Mouse (Mus musculus): ENCODE measurements around the gene Lamb3. TPM values are rescaled to one million over a fixed set of nuclear protein-coding genes. Genes with fewer than 3 reads are reported as not detected.

Lamb3 gene
- total and polyA plus RNA-seq, 3 experiments = 0.03 to 0.30 (median 0.22) TPM

DNA sequence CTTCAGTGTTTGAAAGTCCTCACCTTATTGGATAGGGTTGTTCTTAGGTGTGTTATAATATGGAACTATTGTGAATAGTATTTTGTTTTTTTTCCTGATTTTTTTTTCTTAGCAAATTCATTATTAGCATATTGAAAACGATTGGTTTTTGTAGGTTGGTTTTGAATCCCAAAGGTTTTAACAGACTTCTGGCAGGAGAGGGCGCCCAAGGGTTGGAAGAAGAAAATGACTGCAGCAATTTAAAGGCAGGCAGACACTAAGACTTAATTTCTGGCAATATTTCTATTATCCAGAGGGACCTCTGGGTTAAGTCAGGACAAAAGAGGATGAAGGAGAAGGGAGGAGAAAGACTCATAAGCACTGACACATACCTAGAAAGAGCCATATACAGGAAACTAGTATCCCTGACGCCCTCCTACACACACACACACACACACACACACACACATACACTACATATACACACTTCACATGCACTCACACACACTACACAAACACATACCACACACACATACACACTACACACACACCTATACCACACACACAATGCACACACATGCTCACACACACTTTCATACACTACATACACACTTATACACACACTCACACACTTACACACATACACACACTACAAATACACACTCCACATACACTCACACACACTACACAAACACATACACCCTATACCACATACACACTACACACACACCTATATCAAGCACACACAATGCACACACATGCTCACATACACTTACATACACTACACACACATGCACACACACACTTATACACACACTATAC is 48.2 kb downstream of the Lamb3 start:
- no peak overlapping the region; the same call in 1 of the 2 replicates for H3K4me3 ChIP-seq (ENCODE audit: low read depth, low read length)
- DNase-seq (ENCODE audit: low spot score) (no peak), ATAC-seq (ENCODE audit: extremely low read depth, insufficient number of reproducible peaks, low FRiP score, poor library complexity, severe bottlenecking) (no peak)
- H3K27me3 ChIP-seq (ENCODE audit: insufficient read depth, low read length) = no peaks in the 10 kb centered on the region
- no peaks in the 10 kb centered on the region for H3K9me3 ChIP-seq (replicated peaks)
- TF ChIP-seq GATA2 (IDR thresholded peaks at IDR 0.05; ENCODE audit: borderline replicate concordance, low read depth, low read length) (no peak), TAL1 (conservative IDR thresholded peaks at IDR 0.05; ENCODE audit: low read depth, low read length) (no peak), POLR2AphosphoS5 (IDR thresholded peaks at IDR 0.05; ENCODE audit: insufficient replicate concordance, low read depth, low read length) (no peak), CTCF (IDR thresholded peaks at IDR 0.05; ENCODE audit: low read depth, low read length) (no peak), GATA1 (IDR thresholded peaks at IDR 0.05; ENCODE audit: borderline replicate concordance, low read length) (no peak)
- no peaks in the 10 kb centered on the region for H3K4me1 ChIP-seq (ENCODE audit: insufficient read depth, low read depth, low read length)
- no peaks in the 10 kb centered on the region for H3K36me3 ChIP-seq (replicated peaks)

DNA sequence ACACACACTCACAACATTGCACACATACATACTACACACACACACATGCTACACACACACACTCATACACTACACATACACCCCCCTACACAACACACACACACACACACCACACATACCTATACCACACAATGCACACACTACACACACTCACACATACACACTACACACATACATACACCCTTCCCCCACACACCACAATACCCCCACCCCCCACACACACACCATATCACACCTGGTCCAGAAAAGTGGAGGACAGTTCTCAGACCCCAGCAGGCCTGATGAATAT is 48.7 kb downstream of the Lamb3 start:
- Histone ChIP-seq H3K36me3 (replicated peaks) (no peaks in the 10 kb centered on the region), H3K4me1 (ENCODE audit: insufficient read depth, low read depth, low read length) (no peaks in the 10 kb centered on the region), H3K27me3 (ENCODE audit: insufficient read depth, low read length) (no peaks in the 10 kb centered on the region), H3K4me3 (ENCODE audit: low read depth, low read length) (no peak overlapping the region; the same call in 1 of the 2 replicates), H3K9me3 (replicated peaks) (no peaks in the 10 kb centered on the region)
- TF ChIP-seq CTCF (IDR thresholded peaks at IDR 0.05; ENCODE audit: low read depth, low read length) = no peak
- no peak for TF ChIP-seq GATA1 (IDR thresholded peaks at IDR 0.05; ENCODE audit: borderline replicate concordance, low read length)
- no peak for TF ChIP-seq TAL1 (conservative IDR thresholded peaks at IDR 0.05; ENCODE audit: low read depth, low read length)
- no peak for TF ChIP-seq POLR2AphosphoS5 (IDR thresholded peaks at IDR 0.05; ENCODE audit: insufficient replicate concordance, low read depth, low read length)
- no peak for TF ChIP-seq GATA2 (IDR thresholded peaks at IDR 0.05; ENCODE audit: borderline replicate concordance, low read depth, low read length)
- DNase-seq (ENCODE audit: low spot score) (no peak), ATAC-seq (ENCODE audit: extremely low read depth, insufficient number of reproducible peaks, low FRiP score, poor library complexity, severe bottlenecking) (no peak)

DNA sequence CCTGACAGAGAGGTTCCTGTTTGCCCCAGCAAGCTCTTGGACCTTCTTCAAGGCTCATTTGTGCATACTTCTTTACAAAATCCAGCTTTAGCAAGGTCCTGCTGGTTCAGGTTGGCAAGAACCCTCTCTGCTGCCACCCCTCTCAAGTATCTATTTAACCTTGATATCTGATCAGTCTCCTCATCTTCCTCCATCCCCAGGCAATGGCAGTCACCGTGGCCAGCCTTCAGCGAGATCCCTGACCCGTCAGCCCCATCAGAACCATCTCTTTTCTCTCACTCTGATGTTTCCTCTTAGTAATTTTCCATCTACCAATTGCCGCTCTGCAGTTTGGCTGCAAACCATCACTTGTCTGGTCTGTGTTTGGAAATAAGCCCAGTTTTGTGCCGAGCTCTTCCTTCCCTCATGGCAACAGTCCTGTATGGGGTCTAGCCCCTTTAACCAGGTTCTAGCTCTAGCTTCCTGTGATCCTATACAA is 49.2 kb downstream of the Lamb3 start:
- Histone ChIP-seq H3K36me3 (replicated peaks) (no peaks in the 10 kb centered on the region), H3K4me3 (ENCODE audit: low read depth, low read length) (no peak overlapping the region), H3K27me3 (ENCODE audit: insufficient read depth, low read length) (no peaks in the 10 kb centered on the region), H3K4me1 (ENCODE audit: insufficient read depth, low read depth, low read length) (no peaks in the 10 kb centered on the region), H3K9me3 (replicated peaks) (no peaks in the 10 kb centered on the region)
- no peak for TF ChIP-seq GATA1 (IDR thresholded peaks at IDR 0.05; ENCODE audit: borderline replicate concordance, low read length)
- TF ChIP-seq POLR2AphosphoS5 (IDR thresholded peaks at IDR 0.05; ENCODE audit: insufficient replicate concordance, low read depth, low read length) = no peak
- no peak for TF ChIP-seq CTCF (IDR thresholded peaks at IDR 0.05; ENCODE audit: low read depth, low read length)
- TF ChIP-seq TAL1 (conservative IDR thresholded peaks at IDR 0.05; ENCODE audit: low read depth, low read length) = no peak
- TF ChIP-seq GATA2 (IDR thresholded peaks at IDR 0.05; ENCODE audit: borderline replicate concordance, low read depth, low read length) = no peak
- DNase-seq (ENCODE audit: low spot score) (no peak), ATAC-seq (ENCODE audit: extremely low read depth, insufficient number of reproducible peaks, low FRiP score, poor library complexity, severe bottlenecking) (no peak)

DNA sequence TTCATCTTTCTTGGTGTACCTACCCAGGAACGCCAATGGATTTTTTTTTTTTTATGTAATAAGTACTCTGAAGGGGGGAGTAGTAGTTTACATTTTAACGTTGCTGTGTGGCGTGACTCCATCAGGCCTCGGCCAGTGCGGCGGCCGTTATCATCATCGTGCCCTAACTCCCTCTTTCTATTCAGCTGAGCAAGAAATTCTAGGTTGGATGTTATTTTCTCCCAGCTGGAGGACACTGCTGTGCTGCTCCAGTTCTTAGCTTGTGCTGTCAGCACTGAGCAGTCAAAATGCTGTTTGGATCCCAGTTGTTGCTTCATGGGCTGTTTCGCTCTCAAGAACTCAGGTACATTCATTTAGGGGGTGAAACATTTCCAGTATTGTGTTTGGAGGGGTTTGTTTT is 52.1 kb downstream of the Lamb3 start:
- Histone ChIP-seq H3K9me3 (replicated peaks) (no peaks in the 10 kb centered on the region), H3K36me3 (replicated peaks) (no peaks in the 10 kb centered on the region), H3K4me3 (ENCODE audit: low read depth, low read length) (no peak overlapping the region), H3K4me1 (ENCODE audit: insufficient read depth, low read depth, low read length) (no peaks in the 10 kb centered on the region), H3K27me3 (ENCODE audit: insufficient read depth, low read length) (no peaks in the 10 kb centered on the region)
- no peak for ATAC-seq (ENCODE audit: extremely low read depth, insufficient number of reproducible peaks, low FRiP score, poor library complexity, severe bottlenecking)
- DNase-seq (ENCODE audit: low spot score) = no peak
- TF ChIP-seq GATA2 (IDR thresholded peaks at IDR 0.05; ENCODE audit: borderline replicate concordance, low read depth, low read length) (no peak), TAL1 (conservative IDR thresholded peaks at IDR 0.05; ENCODE audit: low read depth, low read length) (no peak), POLR2AphosphoS5 (IDR thresholded peaks at IDR 0.05; ENCODE audit: insufficient replicate concordance, low read depth, low read length) (no peak), CTCF (IDR thresholded peaks at IDR 0.05; ENCODE audit: low read depth, low read length) (no peak), GATA1 (IDR thresholded peaks at IDR 0.05; ENCODE audit: borderline replicate concordance, low read length) (no peak)

DNA sequence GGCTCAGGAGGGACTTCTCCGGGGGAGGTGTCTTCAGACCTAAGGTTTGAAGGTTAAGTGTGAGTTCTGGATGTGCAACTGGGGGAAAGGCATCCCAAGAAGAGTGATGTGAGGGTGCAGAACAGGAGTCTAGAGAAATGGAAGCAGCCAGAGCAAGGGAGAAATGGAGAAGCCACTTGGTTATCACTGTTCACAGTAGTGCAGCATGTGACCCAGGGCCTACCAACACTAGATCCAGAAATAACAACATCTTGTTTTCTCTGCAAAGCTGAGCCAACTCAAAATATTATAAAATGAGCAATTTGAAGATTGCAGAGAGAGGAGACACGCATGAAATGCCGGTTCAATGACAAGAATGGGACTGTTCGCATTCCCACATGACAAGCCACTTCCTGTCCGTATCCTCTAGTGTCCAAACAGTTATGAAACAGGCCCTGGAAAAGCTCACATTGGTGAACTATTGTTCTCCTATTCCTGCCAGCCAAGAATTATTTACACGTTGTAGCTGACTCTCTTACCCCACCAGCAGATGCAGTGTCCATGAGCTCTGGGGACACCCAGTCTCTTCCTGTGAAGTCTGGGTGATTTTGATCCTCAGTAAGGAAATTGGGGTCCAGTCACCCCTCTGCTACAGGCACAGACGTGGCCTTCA is 54.5 kb downstream of the Lamb3 start:
- no peak for DNase-seq (ENCODE audit: low spot score)
- Histone ChIP-seq H3K4me1 (ENCODE audit: insufficient read depth, low read depth, low read length) (no peaks in the 10 kb centered on the region), H3K9me3 (replicated peaks) (no peaks in the 10 kb centered on the region), H3K4me3 (ENCODE audit: low read depth, low read length) (no peak overlapping the region), H3K27me3 (ENCODE audit: insufficient read depth, low read length) (no peaks in the 10 kb centered on the region), H3K36me3 (replicated peaks) (no peaks in the 10 kb centered on the region)
- ATAC-seq (ENCODE audit: extremely low read depth, insufficient number of reproducible peaks, low FRiP score, poor library complexity, severe bottlenecking) = no peak
- no peak for TF ChIP-seq TAL1 (conservative IDR thresholded peaks at IDR 0.05; ENCODE audit: low read depth, low read length)
- no peak for TF ChIP-seq CTCF (IDR thresholded peaks at IDR 0.05; ENCODE audit: low read depth, low read length)
- TF ChIP-seq GATA2 (IDR thresholded peaks at IDR 0.05; ENCODE audit: borderline replicate concordance, low read depth, low read length) = no peak
- TF ChIP-seq GATA1 (IDR thresholded peaks at IDR 0.05; ENCODE audit: borderline replicate concordance, low read length) = no peak
- TF ChIP-seq POLR2AphosphoS5 (IDR thresholded peaks at IDR 0.05; ENCODE audit: insufficient replicate concordance, low read depth, low read length) = no peak

All from G1E (cell line).